Mouse (Mus musculus) layer of hippocampus, adult 18-20 months (tissue): ENCODE measurements around the gene Nrbf2. TPM values are rescaled to one million over a fixed set of nuclear protein-coding genes. Genes with fewer than 3 reads are reported as not detected.

ENCODE experiments used
- DNase-seq, 2 experiments: peaks; one replicate each; pipeline ENCODE4 v3.0.0; 2022; ENCODE audit warnings: low spot score in 2 of 2
- total RNA-seq, 2 experiments: library from RNA; stranded (reverse); gene quantifications; 2 replicates each; pipeline ENCODE4 v1.2.3; 2021

Gene Nrbf2
- total RNA-seq, 2 experiments from 2014 or later, result 18.4 to 21.6 TPM

DNA sequence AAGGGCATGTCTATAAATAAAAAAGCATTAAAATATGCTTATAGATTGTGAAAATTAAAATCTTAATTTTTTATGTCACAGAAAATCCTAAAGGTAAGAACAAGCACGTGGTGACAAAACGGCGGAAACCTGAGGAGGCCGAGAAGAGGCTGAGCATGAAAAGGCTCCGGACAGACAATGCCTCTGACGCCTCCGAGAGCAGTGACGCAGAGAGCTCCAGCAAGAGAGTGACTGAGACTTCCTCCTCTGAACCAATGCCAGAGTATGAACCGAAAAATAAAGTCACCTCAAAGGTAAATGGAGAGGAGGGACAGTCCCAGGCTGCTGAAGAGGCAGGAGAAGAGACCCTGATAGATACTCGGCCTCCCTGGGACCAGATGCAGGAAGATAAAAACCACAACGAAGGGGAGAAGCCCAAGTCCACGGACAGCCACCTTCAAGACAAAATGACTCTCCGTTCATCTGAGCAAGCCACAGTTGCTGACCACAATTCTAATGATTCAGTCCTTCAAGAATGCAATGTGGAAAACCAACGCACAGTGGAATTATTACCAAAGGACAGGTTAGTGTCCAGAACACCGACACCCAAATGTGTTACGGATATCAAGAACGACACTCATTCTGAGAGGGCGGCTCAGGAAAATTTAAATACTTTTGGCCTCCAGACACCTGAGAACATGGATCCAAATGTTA, 66.1 kb downstream of the Nrbf2 start:
- DNase-seq, result no peak

DNA sequence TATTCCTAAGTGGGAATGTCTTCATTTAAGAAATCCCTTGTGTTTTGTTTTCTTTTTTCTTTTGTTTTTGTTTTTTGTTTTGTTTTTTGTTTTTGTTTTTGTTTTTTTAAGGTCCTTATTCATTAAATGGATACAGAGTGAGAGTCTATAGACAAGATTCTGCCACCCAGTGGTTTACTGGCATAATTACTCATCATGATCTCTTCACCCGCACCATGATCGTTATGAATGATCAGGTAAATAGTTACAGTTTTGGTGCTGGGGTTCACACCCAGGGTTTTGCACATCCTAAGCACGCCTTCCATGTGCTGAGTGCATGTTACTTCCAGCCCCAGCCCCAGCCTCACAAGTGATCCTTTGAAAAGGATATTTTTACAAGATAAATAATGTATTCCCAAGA, 68.2 kb downstream of the Nrbf2 start:
- no peak for DNase-seq

Other genes starting within 250 kb of the Nrbf2 start
- 100 to 1,000 TPM in 1 of 2 experiments, 10 to 100 TPM in 1; 86.0 to 101 TPM for gene Jmjd1c, start 189.2 kb downstream of the Nrbf2 start, total RNA-seq
- gene Reep3, start 188.4 kb downstream of the Nrbf2 start, total RNA-seq, result 10 to 100 TPM; 18.0 to 20.6 TPM